Mouse (Mus musculus) liver, embryonic 11.5 days (tissue): ENCODE measurements around the gene Zfp146. TPM values are rescaled to one million over a fixed set of nuclear protein-coding genes. Genes with fewer than 3 reads are reported as not detected.
A peak's percentile ranks its signal among the peaks of the same experiment; 100 is the strongest.
"Not testable (repeated sequence)": the region's sequence is repeated elsewhere in the genome, so short reads cannot be mapped to it uniquely, and the experiment has no call there.

ENCODE experiments used
- ATAC-seq: fragments of 200-750 bp; cut with Nextera tagmentation; replicated peaks from 2 replicates; pipeline ENCODE4 v1.8.0; 2017; ENCODE audit warnings: moderate number of reproducible peaks, mild to moderate bottlenecking, moderate TSS enrichment, moderate library complexity; ENCODE audit not compliant: low FRiP score
- DNase-seq: peaks from one replicate; pipeline ENCODE4 v3.0.0-alpha.2; 2017; ENCODE audit warnings: low spot score
- H3K27ac ChIP-seq: fragments of 300-500 bp; sonication (generic); 2 replicates; pipeline ENCODE4 v1.5.1; 2014; ENCODE audit warnings: mild to moderate bottlenecking, low read depth, low read length, control low read depth
- H3K27me3 ChIP-seq: fragments of 300-500 bp; sonication (generic); replicated peaks from 2 replicates; pipeline ENCODE4 v1.6.1; 2014; ENCODE audit warnings: low read length, mixed read lengths; ENCODE audit not compliant: control insufficient read depth, insufficient read depth
- H3K36me3 ChIP-seq: fragments of 300-500 bp; sonication (generic); 2 replicates; pipeline ENCODE4 v1.6.1; 2014; ENCODE audit warnings: mild to moderate bottlenecking, low read length, moderate library complexity, mixed read lengths; ENCODE audit not compliant: control insufficient read depth, insufficient read depth
- H3K4me1 ChIP-seq: fragments of 300-500 bp; sonication (generic); replicated peaks from 2 replicates; pipeline ENCODE4 v1.6.1; 2014; ENCODE audit warnings: low read length, mixed read lengths; ENCODE audit not compliant: control insufficient read depth, insufficient read depth
- H3K4me2 ChIP-seq: fragments of 300-500 bp; sonication (generic); 2 replicates; pipeline ENCODE4 v1.6.1; 2014; ENCODE audit warnings: mild to moderate bottlenecking, control low read depth, moderate library complexity
- H3K4me3 ChIP-seq: fragments of 300-500 bp; sonication (generic); 2 replicates; pipeline ENCODE4 v1.5.1; 2014; ENCODE audit warnings: low read depth, low read length, control low read depth
- H3K9ac ChIP-seq: fragments of 300-500 bp; sonication (generic); 2 replicates; pipeline ENCODE4 v1.6.1; 2014; ENCODE audit warnings: low read depth, low read length, control low read depth
- H3K9me3 ChIP-seq: fragments of 300-500 bp; sonication (generic); 2 replicates; pipeline ENCODE4 v1.6.1; 2016; ENCODE audit warnings: low read length, inconsistent platforms, mixed read lengths; ENCODE audit not compliant: control insufficient read depth
- WGBS: fragments of 180-500 bp; shearing (Covaris S2); extraction: QIAGEN DNeasy Blood & Tissue Kit; methylation state at CpG from one replicate; pipeline ENCODE4 v1.1.7; 2014; 5-methylcytosine and 5-hydroxymethylcytosine counted together
- polyA plus RNA-seq: library from polyadenylated mRNA; unstranded; fragments of >200 nt; fragmentation: Nextera tagmentation; extraction: Ambion mirVana; gene quantifications from 2 replicates; pipeline ENCODE4 v1.2.1, GENCODE M21; 2014

Zfp146 gene
- polyA plus RNA-seq, 1 experiment from 2014 or later, result 7.5 TPM

GRCm38 (mm10) chr7:30129900-30130299, 39.6 kb downstream of the Zfp146 start:
- peaks cover 34% of the 10 kb centered on the region for H3K36me3 ChIP-seq
- WGBS, result 90% methylated on average over 8 of the region's 8 CpGs
- no peak for DNase-seq
- no peaks in the 10 kb centered on the region for H3K27me3 ChIP-seq
- no peak overlapping the region for H3K9ac ChIP-seq
- H3K4me1 ChIP-seq, result no peaks in the 10 kb centered on the region
- no peak overlapping the region for H3K4me3 ChIP-seq
- ATAC-seq, result no peak
- H3K9me3 ChIP-seq, result no peaks in the 10 kb centered on the region
- no peak overlapping the region for H3K4me2 ChIP-seq
- H3K27ac ChIP-seq, result no peak overlapping the region

GRCm38 (mm10) chr7:30122188-30122530, 47.4 kb downstream of the Zfp146 start:
- ATAC-seq, result no peak
- Histone ChIP-seq H3K27me3 (no peaks in the 10 kb centered on the region), H3K27ac (no peak overlapping the region), H3K4me3 (peak overlapping the region; percentile 67), H3K9me3 (no peaks in the 10 kb centered on the region), H3K4me2 (peak overlapping the region; percentile 84), H3K4me1 (no peaks in the 10 kb centered on the region), H3K36me3 (peaks cover 2% of the 10 kb centered on the region; the same call in 1 of the 2 replicates), H3K9ac (peak overlapping the region; percentile 89)
- 7% methylated on average over 15 of the region's 15 CpGs for WGBS
- DNase-seq, result no peak

- H3K27me3 ChIP-seq, result no peaks in the 10 kb centered on the region
- H3K36me3 ChIP-seq, result no peaks in the 10 kb centered on the region
- no peaks in the 10 kb centered on the region for H3K4me1 ChIP-seq
- peak within 1 kb of the TSS; percentile 84 for H3K4me2 ChIP-seq
- peak within 1 kb of the TSS; percentile 89 for H3K9ac ChIP-seq
- peak; percentile 96 for ATAC-seq
- DNase-seq, result peak; percentile 93
- under 1% methylated on average over 61 of the region's 61 CpGs for WGBS
- peak within 1 kb of the TSS; percentile 67 for H3K4me3 ChIP-seq
- no peaks in the 10 kb centered on the region; the same call in 1 of the 2 replicates for H3K9me3 ChIP-seq
- H3K27ac ChIP-seq, result peak within 1 kb of the TSS; percentile 75
Measured at GRCm38 (mm10) chr7:30121308-30122187, 48.0 kb downstream of the Zfp146 start, which contains the start of gene Zfp382. Zfp382 (plus strand) TSS chr7:30121942.

GRCm38 (mm10) chr7:30117935-30118334, 51.6 kb downstream of the Zfp146 start:
- H3K27ac ChIP-seq, H3K9me3 ChIP-seq, H3K9ac ChIP-seq, H3K36me3 ChIP-seq, ATAC-seq, H3K4me3 ChIP-seq, H3K4me1 ChIP-seq, H3K4me2 ChIP-seq, H3K27me3 ChIP-seq, DNase-seq: not testable (repeated sequence)
- 91% methylated on average over 12 of the region's 12 CpGs for WGBS

- DNase-seq (no peak), ATAC-seq (no peak)
- H3K27me3 ChIP-seq, result no peaks in the 10 kb centered on the region
- H3K4me2 ChIP-seq, result no peak overlapping the region
- H3K27ac ChIP-seq, result no peak overlapping the region
- H3K4me3 ChIP-seq, result no peak overlapping the region
- H3K9me3 ChIP-seq, result peaks cover 4% of the 10 kb centered on the region; the same call in 1 of the 2 replicates
- H3K9ac ChIP-seq, result no peak overlapping the region
- H3K36me3 ChIP-seq, result no peaks in the 10 kb centered on the region
- WGBS, result 87% methylated on average over 5 of the region's 5 CpGs
- no peaks in the 10 kb centered on the region for H3K4me1 ChIP-seq
Measured at GRCm38 (mm10) chr7:30116076-30116475, 53.5 kb downstream of the Zfp146 start.

Other genes with a start within 250 kb of the Zfp146 start
- 6.7 and 7.0 TPM in 2 replicates for gene Zfp74, start 215.7 kb downstream of the Zfp146 start, polyA plus RNA-seq
- gene Zfp568, start 185.8 kb downstream of the Zfp146 start, polyA plus RNA-seq, result 23.6 and 25.3 TPM in 2 replicates
- gene Zfp14, start 118.4 kb downstream of the Zfp146 start, polyA plus RNA-seq, result 1.4 and 1.8 TPM in 2 replicates
- 3.9 and 4.1 TPM in 2 replicates for gene Zfp82, start 96.8 kb downstream of the Zfp146 start, polyA plus RNA-seq
- 0.32 and 0.43 TPM in 2 replicates for gene Gm26920, start 79.3 kb downstream of the Zfp146 start, polyA plus RNA-seq
- gene Zfp566, start 79.2 kb downstream of the Zfp146 start, polyA plus RNA-seq, result 7.6 and 7.7 TPM in 2 replicates
- gene Zfp260, start 75.0 kb downstream of the Zfp146 start, polyA plus RNA-seq, result 48.6 and 54.6 TPM in 2 replicates
- 2.8 and 2.9 TPM in 2 replicates for gene Zfp382, start 47.8 kb downstream of the Zfp146 start, polyA plus RNA-seq
- gene Cox7a1, start 14.4 kb upstream of the Zfp146 start, polyA plus RNA-seq, result 4.7 and 5.1 TPM in 2 replicates
- 45.1 and 54.9 TPM in 2 replicates for gene Capns1, start 29.1 kb upstream of the Zfp146 start, polyA plus RNA-seq
- 109 and 129 TPM in 2 replicates for gene Polr2i, start 62.2 kb upstream of the Zfp146 start, polyA plus RNA-seq
- 124 and 126 TPM in 2 replicates for gene Tbcb, start 62.5 kb upstream of the Zfp146 start, polyA plus RNA-seq
- not detected in 2 replicates for gene Ovol3, start 66.0 kb upstream of the Zfp146 start, polyA plus RNA-seq
- gene Thap8, start 110.3 kb upstream of the Zfp146 start, polyA plus RNA-seq, result not detected in 2 replicates
- gene Wdr62, start 110.7 kb upstream of the Zfp146 start, polyA plus RNA-seq, result 15.3 and 16.0 TPM in 2 replicates
- 16.3 and 17.6 TPM in 2 replicates for gene Clip3, start 122.0 kb upstream of the Zfp146 start, polyA plus RNA-seq
- 38.7 and 43.4 TPM in 2 replicates for gene Alkbh6, start 139.0 kb upstream of the Zfp146 start, polyA plus RNA-seq
- gene Syne4, start 145.1 kb upstream of the Zfp146 start, polyA plus RNA-seq, result 25.6 and 28.9 TPM in 2 replicates
- gene E130208F15Rik, start 152.0 kb upstream of the Zfp146 start, polyA plus RNA-seq, result not detected in 2 replicates
- gene Sdhaf1, start 154.1 kb upstream of the Zfp146 start, polyA plus RNA-seq, result 13.5 and 14.6 TPM in 2 replicates
- gene Lrfn3, start 193.0 kb upstream of the Zfp146 start, polyA plus RNA-seq, result 3.5 TPM in 2 replicates
- 60.6 and 61.9 TPM in 2 replicates for gene Tyrobp, start 244.0 kb upstream of the Zfp146 start, polyA plus RNA-seq